Mouse (Mus musculus) lung, postnatal 0 days (tissue): Measurements from ENCODE around the gene Rims4.

Experiments used
- CTCF ChIP-seq: IDR thresholded peaks from 2 replicates; pipeline ENCODE4 v1.5.1; 2016; ENCODE audit warnings: antibody characterized with exemption, mild to moderate bottlenecking
- EP300 ChIP-seq: IDR thresholded peaks from 2 replicates; pipeline ENCODE4 v1.6.1; 2016; ENCODE audit warnings: antibody characterized with exemption, mild to moderate bottlenecking, control low read depth

DNA sequence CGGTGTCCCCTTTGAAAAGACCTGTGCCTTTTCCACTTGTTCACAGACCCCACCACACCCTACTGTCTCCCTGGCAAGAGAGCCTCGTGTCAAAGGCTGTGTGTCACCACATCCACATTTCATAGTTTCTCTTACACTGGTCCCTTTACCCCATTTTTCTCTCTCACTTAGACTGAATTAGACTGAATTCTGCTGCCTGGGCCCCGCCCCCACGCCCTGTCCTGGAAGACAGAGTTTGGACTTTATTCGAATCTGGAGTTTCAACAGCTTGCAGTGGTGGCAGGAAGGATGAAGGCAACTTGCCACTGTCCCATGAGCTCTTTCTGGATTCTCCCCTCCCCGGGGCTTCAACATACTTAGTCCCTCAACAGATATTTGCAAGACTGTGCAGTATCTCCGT is 47.2 kb upstream of the Rims4 start:
- TF ChIP-seq CTCF (no peak), EP300 (no peak)
